20 mouse cellular contexts compared by ENCODE assay signal in genomic region chr6:36868217-36868616, GRCm38 (mm10). TPM values are rescaled to one million over a fixed set of nuclear protein-coding genes. Genes with fewer than 3 reads are reported as not detected.
DNase-seq lines count a peak whose midpoint lies in the region; ATAC-seq and TF ChIP-seq lines count a peak whose summit lies in the region.
"Had no signal": no experiment of that assay in that cellular context is flagged by ENCODE, and none has a peak within 500 bp of the region (broad histone marks: within the 10 kb centered on the region; RNA-seq: fewer than 3 reads in every experiment).

No protein-coding gene starts in this region.

- H3K79me2 ChIP-seq in heart, adult 2 months (replicated peaks; ENCODE audit: control insufficient read depth, insufficient read depth, low read length) = no peaks in the 10 kb centered on the region

- H3K9me3 ChIP-seq in heart, embryonic 12.5 days (replicated peaks) = no peaks in the 10 kb centered on the region
- no peaks in the 10 kb centered on the region for H3K9me3 ChIP-seq in embryonic facial prominence, embryonic 14.5 days (ENCODE audit: control insufficient read depth, low read length)
- H3K9me3 ChIP-seq: hindbrain, embryonic 15.5 days; midbrain, embryonic 13.5 days had no signal

- H3K4me3 ChIP-seq in heart, embryonic 12.5 days = no peak overlapping the region
- H3K4me3 ChIP-seq in heart, adult 2 months = no peak overlapping the region
- no peak overlapping the region for H3K4me3 ChIP-seq in embryonic facial prominence, embryonic 14.5 days (ENCODE audit: low read depth, low read length)
- H3K4me3 ChIP-seq in olfactory bulb, adult 2 months (ENCODE audit: insufficient read depth, low read depth, low read length) = no peak overlapping the region
- H3K4me3 ChIP-seq: gastrocnemius, adult 2 months; hindbrain, embryonic 15.5 days; midbrain, embryonic 13.5 days; myocyte had no signal

- H3K27me3 ChIP-seq in heart, embryonic 12.5 days (replicated peaks) = no peaks in the 10 kb centered on the region
- no peaks in the 10 kb centered on the region for H3K27me3 ChIP-seq in heart, adult 2 months (ENCODE audit: control insufficient read depth, insufficient read depth, low read length)
- H3K27me3 ChIP-seq in embryonic facial prominence, embryonic 14.5 days (replicated peaks; ENCODE audit: control insufficient read depth, insufficient read depth, low read length) = no peaks in the 10 kb centered on the region
- H3K27me3 ChIP-seq: hindbrain, embryonic 15.5 days; midbrain, embryonic 13.5 days had no signal

- no peak for TF ChIP-seq CTCF in heart, adult 2 months (IDR thresholded peaks at IDR 0.05)
- no peak for TF ChIP-seq CTCF in olfactory bulb, adult 2 months (IDR thresholded peaks at IDR 0.05; ENCODE audit: insufficient read depth, low read depth, low read length)

- H3K27ac ChIP-seq in heart, embryonic 12.5 days (ENCODE audit: poor library complexity, severe bottlenecking) = 0 out of 2 replicates have a peak overlapping the region, but pooled peaks have one; percentile 40
- no peak overlapping the region for H3K27ac ChIP-seq in heart, adult 2 months
- H3K27ac ChIP-seq in embryonic facial prominence, embryonic 14.5 days (replicated peaks; ENCODE audit: low read depth, low read length) = peak overlapping the region; percentile 49
- H3K27ac ChIP-seq in olfactory bulb, adult 2 months (ENCODE audit: insufficient read depth, low read depth, low read length) = 0 out of 2 replicates have a peak overlapping the region, but pooled peaks have one; percentile 4
- H3K27ac ChIP-seq: gastrocnemius, adult 2 months; hindbrain, embryonic 15.5 days; macrophage; midbrain, embryonic 13.5 days had no signal

- intact Hi-C loops in heart, adult 2 months (cut with DNase I) = no loop called here

- TF ChIP-seq POLR2A in heart, adult 2 months (IDR thresholded peaks at IDR 0.05; ENCODE audit: insufficient read depth, low read depth, low read length) = no peak
- TF ChIP-seq POLR2A in olfactory bulb, adult 2 months (IDR thresholded peaks at IDR 0.05; ENCODE audit: insufficient read depth, low read depth, low read length) = no peak

- H3K9ac ChIP-seq in heart, embryonic 12.5 days = no peak overlapping the region
- H3K9ac ChIP-seq in heart, adult 2 months (ENCODE audit: low read depth, low read length) = no peak overlapping the region
- no peak overlapping the region for H3K9ac ChIP-seq in embryonic facial prominence, embryonic 14.5 days (ENCODE audit: low read depth, low read length)
- H3K9ac ChIP-seq: hindbrain, embryonic 15.5 days; midbrain, embryonic 13.5 days had no signal

- H3K4me1 ChIP-seq in heart, embryonic 12.5 days (replicated peaks) = peaks cover 8% of the 10 kb centered on the region
- H3K4me1 ChIP-seq in heart, adult 2 months (ENCODE audit: control insufficient read depth, insufficient read depth, low read length) = no peaks in the 10 kb centered on the region
- H3K4me1 ChIP-seq in embryonic facial prominence, embryonic 14.5 days (ENCODE audit: control insufficient read depth, insufficient read depth, low read length) = peaks cover 11% of the 10 kb centered on the region
- no peaks in the 10 kb centered on the region for H3K4me1 ChIP-seq in olfactory bulb, adult 2 months (ENCODE audit: control insufficient read depth, insufficient read depth, low read length)
- H3K4me1 ChIP-seq: hindbrain, embryonic 15.5 days; midbrain, embryonic 13.5 days had no signal

- ATAC-seq in heart, embryonic 12.5 days (ENCODE audit: insufficient number of reproducible peaks, low FRiP score) = no peak
- no peak for ATAC-seq in embryonic facial prominence, embryonic 14.5 days (ENCODE audit: low read depth)
- ATAC-seq: forebrain, embryonic 14.5 days; midbrain, embryonic 13.5 days had no signal

- no peak overlapping the region for H3K4me2 ChIP-seq in heart, embryonic 12.5 days
- no peak overlapping the region for H3K4me2 ChIP-seq in embryonic facial prominence, embryonic 14.5 days (ENCODE audit: low read depth, low read length)
- H3K4me2 ChIP-seq: hindbrain, embryonic 15.5 days; midbrain, embryonic 13.5 days had no signal

- no peak for DNase-seq in heart, adult 2 months
- DNase-seq in layer of hippocampus, adult 11-12 months (ENCODE audit: low spot score) = peak; percentile 22
- DNase-seq in layer of hippocampus, postnatal 25 days (ENCODE audit: extremely low spot score in 1 of 2, low spot score in 1 of 2) = no peak
- DNase-seq in embryonic facial prominence, embryonic 14.5 days (ENCODE audit: low spot score) = peak; percentile 44
- no peak for DNase-seq in Muller cell, postnatal 12 days (ENCODE audit: inconsistent ontology term)
- DNase-seq in lung, postnatal 36 days = no peak
- DNase-seq: B cell, adult 2 months; cerebellum, adult 11 months; cerebellum, postnatal 25 days; gastrocnemius, adult 2 months; lung, adult 2 months; thymus, postnatal 4 days had no signal

- no peak for TF ChIP-seq EP300 in heart, adult 2 months (IDR thresholded peaks at IDR 0.05; ENCODE audit: insufficient read depth, low read depth, low read length)

- WGBS in heart, embryonic 12.5 days = 54% methylated on average over 4 of the region's 4 CpGs
- 55% methylated on average over 4 of the region's 4 CpGs for WGBS in heart, adult 2 months
- 29% methylated on average over 4 of the region's 4 CpGs for WGBS in embryonic facial prominence, embryonic 14.5 days
- 65% methylated on average over 4 of the region's 4 CpGs for WGBS in olfactory bulb, adult 2 months

- no peaks in the 10 kb centered on the region for H3K36me3 ChIP-seq in heart, embryonic 12.5 days
- no peaks in the 10 kb centered on the region for H3K36me3 ChIP-seq in heart, adult 2 months (ENCODE audit: control insufficient read depth, insufficient read depth, low read length)
- no peaks in the 10 kb centered on the region for H3K36me3 ChIP-seq in embryonic facial prominence, embryonic 14.5 days (ENCODE audit: control insufficient read depth, insufficient read depth, low read length)
- H3K36me3 ChIP-seq: hindbrain, embryonic 15.5 days; midbrain, embryonic 13.5 days had no signal

RNA-seq across cellular contexts. Expression of gene Ptn, which starts 58.2 kb away (rescaled TPM):
- polyA plus RNA-seq in heart, embryonic 12.5 days (2016; fragmentation: Nextera tagmentation; extraction: Ambion mirVana) = 282 and 283 TPM in 2 replicates
- 1 to 10 TPM; 2.1 to 2.9 TPM for total RNA-seq in heart, adult 2 months (2021)
- 1.4 and 3.2 TPM in 2 replicates for polyA plus RNA-seq in heart, adult 2 months (2012; rRNA removed)
- 100 to 1,000 TPM; 253 to 267 TPM for total RNA-seq in layer of hippocampus, postnatal 25 days (2021)
- 858 and 931 TPM in 2 replicates for polyA plus RNA-seq in embryonic facial prominence, embryonic 14.5 days (2014; fragmentation: Nextera tagmentation; extraction: Ambion mirVana)
- polyA plus RNA-seq in olfactory bulb, adult 2 months (2012; ENCODE audit: insufficient read depth, insufficient read length, low replicate concordance, missing spikeins) = 318 TPM in 1 of 2 replicates, not detected in the other
- total RNA-seq: liver, adult 2 months had no signal
- polyA plus RNA-seq: liver, adult 2 months had no signal

Comparison
In these comparisons a context has a peak if more than half of its experiments do, and no peak if none do; other contexts are left out.
1. DNase-seq: peak in layer of hippocampus, adult 11-12 months (single experiment) and embryonic facial prominence, embryonic 14.5 days (single experiment); none in heart, adult 2 months (0 of 2), layer of hippocampus, postnatal 25 days (0 of 2), Muller cell, postnatal 12 days (single experiment) and lung, postnatal 36 days (single experiment).
2. RNA of gene Ptn, which starts 58.2 kb away (polyA plus RNA-seq): 858 to 931 TPM in embryonic facial prominence, embryonic 14.5 days, 318 TPM in olfactory bulb, adult 2 months and 282 to 283 TPM in heart, embryonic 12.5 days; 1.4 to 3.2 TPM in heart, adult 2 months; every median in the first group is over 10 times any median in the second.